Mouse (Mus musculus) spleen, adult 2 months (tissue): Measurements from ENCODE around the gene Ear2.
"Not testable (repeated sequence)": the region's sequence is repeated elsewhere in the genome, so short reads cannot be mapped to it uniquely, and the experiment has no call there.

Experiments used
- CTCF ChIP-seq: fragments of 200-500 bp; IDR thresholded peaks from 2 replicates; pipeline ENCODE4 v1.5.1; 2011; ENCODE audit warnings: mild to moderate bottlenecking, inconsistent platforms; ENCODE audit not compliant: insufficient read depth, insufficient read length, insufficient replicate concordance; ENCODE audit errors: extremely low read depth
- POLR2A ChIP-seq: fragments of 200-500 bp; IDR thresholded peaks from 2 replicates; pipeline ENCODE4 v1.6.1; 2011; ENCODE audit warnings: low read depth, low read length, inconsistent platforms

DNA sequence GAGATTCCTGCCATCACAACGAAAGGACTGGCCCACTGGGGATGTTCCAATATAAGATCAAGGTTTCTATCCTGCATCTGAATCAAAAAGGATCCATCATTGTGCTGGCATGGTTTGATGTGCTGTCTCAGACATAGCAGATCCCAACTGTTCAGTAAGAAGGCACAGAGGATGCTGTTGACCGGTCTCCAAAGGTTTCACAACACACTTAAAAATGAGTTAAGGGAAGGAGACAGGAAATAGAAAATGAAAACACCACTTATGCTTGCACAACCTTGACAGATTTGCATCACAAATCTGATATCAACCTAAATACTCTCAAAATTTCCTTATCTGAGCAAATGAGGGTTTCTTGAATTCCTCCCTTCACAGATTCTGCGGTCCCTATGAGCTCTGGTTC is 31.9 kb upstream of the Ear2 start:
- not testable (repeated sequence) for TF ChIP-seq CTCF, POLR2A
